Mouse (Mus musculus): ENCODE data around the gene Lepr. TPM values are rescaled to one million over a fixed set of nuclear protein-coding genes. Genes with fewer than 3 reads are reported as not detected.

Gene Lepr
- polyA plus RNA-seq, 2 experiments, result 0.31 to 0.57 TPM

GRCm38 (mm10) chr4:101850908-101851307 lies 133.7 kb downstream of the Lepr start:
- Histone ChIP-seq H3K27me3 (ENCODE audit: control insufficient read depth, insufficient read depth, low read length) (no peaks in the 10 kb centered on the region), H3K27ac (no peak overlapping the region), H3K4me2 (ENCODE audit: low read depth) (no peak overlapping the region), H3K36me3 (replicated peaks; ENCODE audit: control insufficient read depth, insufficient read depth, low read depth) (no peaks in the 10 kb centered on the region), H3K4me3 (ENCODE audit: insufficient read depth in 1 of 2, low read depth in 2 of 2, low read length in 2 of 2) (no peak overlapping the region), H3K4me1 (replicated peaks; ENCODE audit: control insufficient read depth in 2 of 2, insufficient read depth in 2 of 2, low read length in 1 of 2) (no peaks in the 10 kb centered on the region), H3K9ac (replicated peaks) (no peak overlapping the region), H3K9me3 (ENCODE audit: control insufficient read depth, low read length) (peaks cover 4% of the 10 kb centered on the region)
- WGBS (ENCODE audit: insufficient replicate concordance), result 39% methylated on average over 2 of the region's 2 CpGs
- DNase-seq (ENCODE audit: low read depth in 3 of 3, low spot score in 3 of 3) (no peak), ATAC-seq (ENCODE audit: insufficient read depth) (no peak)
- TF ChIP-seq EP300 (IDR thresholded peaks at IDR 0.05; ENCODE audit: low read depth) (no peak), CTCF (IDR thresholded peaks at IDR 0.05; ENCODE audit: low read depth) (no peak)

GRCm38 (mm10) chr4:101860873-101861272 lies 143.7 kb downstream of the Lepr start:
- 34% methylated on average over 6 of the region's 6 CpGs for WGBS (ENCODE audit: insufficient replicate concordance)
- DNase-seq (ENCODE audit: low read depth in 3 of 3, low spot score in 3 of 3), result peak in 2 of 3 experiments; percentile 0

GRCm38 (mm10) chr4:101862289-101862688 lies 145.1 kb downstream of the Lepr start:
- Histone ChIP-seq H3K4me2 (ENCODE audit: low read depth) (no peak overlapping the region), H3K27ac (no peak overlapping the region), H3K9me3 (ENCODE audit: control insufficient read depth, low read length) (no peaks in the 10 kb centered on the region), H3K4me1 (replicated peaks; ENCODE audit: control insufficient read depth in 2 of 2, insufficient read depth in 2 of 2, low read length in 1 of 2) (no peaks in the 10 kb centered on the region), H3K36me3 (replicated peaks; ENCODE audit: control insufficient read depth, insufficient read depth, low read depth) (no peaks in the 10 kb centered on the region), H3K4me3 (ENCODE audit: insufficient read depth in 1 of 2, low read depth in 2 of 2, low read length in 2 of 2) (no peak overlapping the region), H3K27me3 (ENCODE audit: control insufficient read depth, insufficient read depth, low read length) (no peaks in the 10 kb centered on the region), H3K9ac (replicated peaks) (no peak overlapping the region)
- no peak for ATAC-seq (ENCODE audit: insufficient read depth)
- DNase-seq (ENCODE audit: low read depth in 3 of 3, low spot score in 3 of 3), result no peak
- TF ChIP-seq CTCF (IDR thresholded peaks at IDR 0.05; ENCODE audit: low read depth), result no peak
- TF ChIP-seq EP300 (IDR thresholded peaks at IDR 0.05; ENCODE audit: low read depth), result no peak
- 66% methylated on average over 6 of the region's 6 CpGs for WGBS (ENCODE audit: insufficient replicate concordance)

More at GRCm38 (mm10) chr4:101860873-101861272, 143.7 kb downstream of the Lepr start:
- H3K9me3 ChIP-seq (ENCODE audit: control insufficient read depth, low read length), result no peaks in the 10 kb centered on the region
- no peak overlapping the region for H3K4me2 ChIP-seq (ENCODE audit: low read depth)
- no peaks in the 10 kb centered on the region for H3K27me3 ChIP-seq (ENCODE audit: control insufficient read depth, insufficient read depth, low read length)
- no peak for ATAC-seq (ENCODE audit: insufficient read depth)
- no peak overlapping the region for H3K27ac ChIP-seq
- no peak overlapping the region for H3K4me3 ChIP-seq (ENCODE audit: insufficient read depth in 1 of 2, low read depth in 2 of 2, low read length in 2 of 2)
- peak; percentile 42; the same call in 1 of the 2 replicates for TF ChIP-seq CTCF (IDR thresholded peaks at IDR 0.05; ENCODE audit: low read depth)
- no peak for TF ChIP-seq EP300 (IDR thresholded peaks at IDR 0.05; ENCODE audit: low read depth)
- H3K36me3 ChIP-seq (replicated peaks; ENCODE audit: control insufficient read depth, insufficient read depth, low read depth), result no peaks in the 10 kb centered on the region
- H3K9ac ChIP-seq (replicated peaks), result no peak overlapping the region
- H3K4me1 ChIP-seq (replicated peaks; ENCODE audit: control insufficient read depth in 2 of 2, insufficient read depth in 2 of 2, low read length in 1 of 2), result no peaks in the 10 kb centered on the region

Other genes with a start within 250 kb of the Lepr start
- 0.15 and 0.16 TPM in 2 replicates for gene Dnajc6, start 220.8 kb upstream of the Lepr start, polyA plus RNA-seq (2012; rRNA removed)
- 0.08 and 0.16 TPM in 2 replicates for gene Dnajc6, start 220.8 kb upstream of the Lepr start, polyA plus RNA-seq (2014; fragmentation: Nextera tagmentation; extraction: Ambion mirVana)
- 35.5 and 43.7 TPM in 2 replicates for gene Leprot, start 69.7 kb upstream of the Lepr start, polyA plus RNA-seq (2012; rRNA removed)
- 51.1 and 55.6 TPM in 2 replicates for gene Leprot, start 69.7 kb upstream of the Lepr start, polyA plus RNA-seq (2014; fragmentation: Nextera tagmentation; extraction: Ambion mirVana)
- gene B020004J07Rik, start 126.6 kb downstream of the Lepr start, polyA plus RNA-seq (2012; rRNA removed), result not detected in 2 replicates
- gene B020004J07Rik, start 126.6 kb downstream of the Lepr start, polyA plus RNA-seq (2014; fragmentation: Nextera tagmentation; extraction: Ambion mirVana), result not detected in 2 replicates
- gene C130073F10Rik, start 176.4 kb downstream of the Lepr start, polyA plus RNA-seq (2012; rRNA removed), result not detected in 2 replicates
- gene C130073F10Rik, start 176.4 kb downstream of the Lepr start, polyA plus RNA-seq (2014; fragmentation: Nextera tagmentation; extraction: Ambion mirVana), result not detected in 2 replicates
- gene Gm12800, start 191.7 kb downstream of the Lepr start, polyA plus RNA-seq (2012; rRNA removed), result not detected in 2 replicates
- gene Gm12800, start 191.7 kb downstream of the Lepr start, polyA plus RNA-seq (2014; fragmentation: Nextera tagmentation; extraction: Ambion mirVana), result not detected in 2 replicates
- gene Gm12794, start 223.0 kb downstream of the Lepr start, polyA plus RNA-seq (2012; rRNA removed), result not detected in 2 replicates
- gene Gm12794, start 223.0 kb downstream of the Lepr start, polyA plus RNA-seq (2014; fragmentation: Nextera tagmentation; extraction: Ambion mirVana), result not detected in 2 replicates